Mouse (Mus musculus) spleen, postnatal 36 days (tissue): Measurements from ENCODE around the gene Epb41l4b.
A peak's percentile ranks its signal among the peaks of the same experiment; 100 is the strongest.

Source experiments
- DNase-seq, 2 experiments: peaks; one replicate each; pipeline ENCODE4 v3.0.0; 2022; ENCODE audit warnings: low spot score in 2 of 2, mixed read lengths in 1 of 2

Epb41l4b gene

GRCm38 (mm10) chr4:57113472-57114216 is 29.6 kb downstream of the Epb41l4b start:
- DNase-seq, result no peak

GRCm38 (mm10) chr4:57111992-57112540 is 31.2 kb downstream of the Epb41l4b start:
- no peak for DNase-seq

GRCm38 (mm10) chr4:57111411-57111810 is 31.8 kb downstream of the Epb41l4b start:
- no peak for DNase-seq

- DNase-seq, result no peak
Observed at GRCm38 (mm10) chr4:57109543-57109942, 33.7 kb downstream of the Epb41l4b start.

GRCm38 (mm10) chr4:57105339-57105738 is 37.9 kb downstream of the Epb41l4b start:
- DNase-seq, result no peak

GRCm38 (mm10) chr4:57103830-57104229 is 39.4 kb downstream of the Epb41l4b start:
- peak; percentile 34 to 51 for DNase-seq

- DNase-seq, result no peak
Observed at GRCm38 (mm10) chr4:57101095-57101494, 42.1 kb downstream of the Epb41l4b start.

GRCm38 (mm10) chr4:57097411-57097810 is 45.8 kb downstream of the Epb41l4b start:
- DNase-seq, result no peak

- DNase-seq, result no peak
Observed at GRCm38 (mm10) chr4:57095569-57095968, 47.7 kb downstream of the Epb41l4b start.

GRCm38 (mm10) chr4:57091363-57091762 is 51.9 kb downstream of the Epb41l4b start:
- DNase-seq, result peak; percentile 85 to 86

- DNase-seq, result no peak
Observed at GRCm38 (mm10) chr4:57088301-57088700, 54.9 kb downstream of the Epb41l4b start.

GRCm38 (mm10) chr4:57085750-57086400 is 57.4 kb downstream of the Epb41l4b start:
- DNase-seq, result no peak

- DNase-seq, result no peak
Observed at GRCm38 (mm10) chr4:57083653-57084052, 59.6 kb downstream of the Epb41l4b start.

GRCm38 (mm10) chr4:57082775-57083428 is 60.3 kb downstream of the Epb41l4b start:
- no peak for DNase-seq

- no peak for DNase-seq
Observed at GRCm38 (mm10) chr4:57081463-57081862, 61.8 kb downstream of the Epb41l4b start.

- DNase-seq, result no peak
Observed at GRCm38 (mm10) chr4:57073843-57074242, 69.4 kb downstream of the Epb41l4b start.

- no peak for DNase-seq
Observed at GRCm38 (mm10) chr4:57073174-57073573, 70.1 kb downstream of the Epb41l4b start.

- DNase-seq, result no peak
Observed at GRCm38 (mm10) chr4:57070640-57071039, 72.6 kb downstream of the Epb41l4b start.

GRCm38 (mm10) chr4:57068397-57068796 is 74.8 kb downstream of the Epb41l4b start:
- no peak for DNase-seq

GRCm38 (mm10) chr4:57067801-57068200 is 75.4 kb downstream of the Epb41l4b start:
- DNase-seq, result no peak

- no peak for DNase-seq
Observed at GRCm38 (mm10) chr4:57066936-57067335, 76.3 kb downstream of the Epb41l4b start.

GRCm38 (mm10) chr4:57065273-57065672 is 78.0 kb downstream of the Epb41l4b start:
- DNase-seq, result peak; percentile 62
